10 mouse cellular contexts compared by ENCODE assay signal in genomic region chr7:126579172-126579571, GRCm38 (mm10). TPM values are rescaled to one million over a fixed set of nuclear protein-coding genes. Genes with fewer than 3 reads are reported as not detected.
DNase-seq lines count a peak whose midpoint lies in the region; ATAC-seq lines count a peak whose summit lies in the region.
"Had no signal": no experiment of that assay in that cellular context is flagged by ENCODE, and none has a peak within 500 bp of the region (broad histone marks: within the 10 kb centered on the region; RNA-seq: fewer than 3 reads in every experiment).

No protein-coding gene starts in this region.

- DNase-seq in gastrocnemius, adult 18-20 months (ENCODE audit: low spot score) = peak; percentile 19
- DNase-seq in gastrocnemius, postnatal 4 days (ENCODE audit: low spot score in 2 of 2) = no peak
- peak; percentile 87 for DNase-seq in midbrain, embryonic 11.5 days (ENCODE audit: low spot score, missing footprints)
- peak; percentile 57 for DNase-seq in ZHBTc4 (ENCODE audit: low read depth, low spot score)
- DNase-seq in kidney, adult 9 months = peak; percentile 79
- peak; percentile 34 to 51 for DNase-seq in natural killer cell, adult 2 months (ENCODE audit: low spot score in 2 of 2)
- no peak for DNase-seq in forebrain, embryonic 10.5 days (ENCODE audit: extremely low spot score, low spot score)

- H3K4me2 ChIP-seq in midbrain, embryonic 11.5 days = no peak overlapping the region
- H3K4me2 ChIP-seq in midbrain, embryonic 15.5 days = no peak overlapping the region

- no peak overlapping the region for H3K27ac ChIP-seq in midbrain, embryonic 11.5 days (ENCODE audit: low read depth, low read length)
- no peak overlapping the region for H3K27ac ChIP-seq in midbrain, embryonic 15.5 days
- no peak overlapping the region for H3K27ac ChIP-seq in forebrain, embryonic 10.5 days

- WGBS in midbrain, embryonic 11.5 days = 64% methylated on average over 8 of the region's 8 CpGs
- 60% methylated on average over 8 of the region's 8 CpGs for WGBS in midbrain, embryonic 15.5 days
- WGBS in forebrain, embryonic 10.5 days = 56% methylated on average over 8 of the region's 8 CpGs

- no peaks in the 10 kb centered on the region for H3K36me3 ChIP-seq in midbrain, embryonic 11.5 days (ENCODE audit: control insufficient read depth, insufficient read depth, low read length)
- no peaks in the 10 kb centered on the region; the same call in 1 of the 2 replicates for H3K36me3 ChIP-seq in midbrain, embryonic 15.5 days (replicated peaks)
- peaks cover 40% of the 10 kb centered on the region for H3K36me3 ChIP-seq in forebrain, embryonic 10.5 days (replicated peaks)

- ATAC-seq in midbrain, embryonic 11.5 days (ENCODE audit: low FRiP score) = no peak
- ATAC-seq in midbrain, embryonic 15.5 days (replicated peaks) = no peak

- H3K27me3 ChIP-seq in midbrain, embryonic 11.5 days (ENCODE audit: control insufficient read depth, insufficient read depth, low read length) = no peaks in the 10 kb centered on the region
- no peaks in the 10 kb centered on the region for H3K27me3 ChIP-seq in midbrain, embryonic 15.5 days (replicated peaks)
- peaks cover 3% of the 10 kb centered on the region; the same call in 1 of the 2 replicates for H3K27me3 ChIP-seq in forebrain, embryonic 10.5 days (ENCODE audit: poor library complexity, severe bottlenecking)

- H3K4me3 ChIP-seq in midbrain, embryonic 11.5 days (ENCODE audit: low read depth, low read length) = no peak overlapping the region
- no peak overlapping the region for H3K4me3 ChIP-seq in midbrain, embryonic 15.5 days
- H3K4me3 ChIP-seq in forebrain, embryonic 10.5 days = no peak overlapping the region

- H3K9ac ChIP-seq in midbrain, embryonic 11.5 days (ENCODE audit: low read length) = no peak overlapping the region
- H3K9ac ChIP-seq in midbrain, embryonic 15.5 days = no peak overlapping the region

- H3K9me3 ChIP-seq in midbrain, embryonic 11.5 days (ENCODE audit: control insufficient read depth, low read length) = no peaks in the 10 kb centered on the region
- H3K9me3 ChIP-seq in midbrain, embryonic 15.5 days = no peaks in the 10 kb centered on the region
- no peaks in the 10 kb centered on the region for H3K9me3 ChIP-seq in forebrain, embryonic 10.5 days

- H3K4me1 ChIP-seq in midbrain, embryonic 11.5 days (ENCODE audit: control insufficient read depth, insufficient read depth, low read length) = peaks cover 3% of the 10 kb centered on the region; the same call in 1 of the 2 replicates
- peaks cover 16% of the 10 kb centered on the region for H3K4me1 ChIP-seq in midbrain, embryonic 15.5 days
- peaks cover 19% of the 10 kb centered on the region for H3K4me1 ChIP-seq in forebrain, embryonic 10.5 days

RNA-seq across cellular contexts. Expression of gene Apobr, which starts 5.6 kb away (rescaled TPM):
- total RNA-seq in gastrocnemius, adult 18-20 months (2021) = under 1 TPM; 0.47 to 0.59 TPM
- 1 to 10 TPM in 1 of 2 experiments, under 1 TPM in 1; 0.83 to 1.4 TPM for total RNA-seq in gastrocnemius, postnatal 4 days (2021)
- 0.46 and 0.57 TPM in 2 replicates for polyA plus RNA-seq in midbrain, embryonic 11.5 days (2014; fragmentation: Nextera tagmentation; extraction: Ambion mirVana)
- polyA plus RNA-seq in midbrain, embryonic 15.5 days (2015; fragmentation: Nextera tagmentation; extraction: Ambion mirVana) = 0.32 and 0.38 TPM in 2 replicates
- polyA plus RNA-seq in forebrain, embryonic 10.5 days (2016; fragmentation: Nextera tagmentation; extraction: Ambion mirVana) = 0.67 and 0.79 TPM in 2 replicates

RNA-seq across cellular contexts. Expression of gene Cln3, which starts 6.4 kb away (rescaled TPM):
- total RNA-seq in gastrocnemius, adult 18-20 months (2021) = 10 to 100 TPM; 12.7 to 14.4 TPM
- total RNA-seq in gastrocnemius, postnatal 4 days (2021) = 10 to 100 TPM; 11.8 to 14.1 TPM
- 22.4 and 23.4 TPM in 2 replicates for polyA plus RNA-seq in midbrain, embryonic 11.5 days (2014; fragmentation: Nextera tagmentation; extraction: Ambion mirVana)
- 34.1 and 35.6 TPM in 2 replicates for polyA plus RNA-seq in midbrain, embryonic 15.5 days (2015; fragmentation: Nextera tagmentation; extraction: Ambion mirVana)
- 20.7 and 25.8 TPM in 2 replicates for polyA plus RNA-seq in forebrain, embryonic 10.5 days (2016; fragmentation: Nextera tagmentation; extraction: Ambion mirVana)

RNA-seq across cellular contexts. Expression of gene Eif3c, which starts 13.0 kb away (rescaled TPM):
- total RNA-seq in gastrocnemius, adult 18-20 months (2021) = 100 to 1,000 TPM; 167 to 171 TPM
- total RNA-seq in gastrocnemius, postnatal 4 days (2021) = 100 to 1,000 TPM; 181 to 184 TPM
- 189 and 198 TPM in 2 replicates for polyA plus RNA-seq in midbrain, embryonic 11.5 days (2014; fragmentation: Nextera tagmentation; extraction: Ambion mirVana)
- polyA plus RNA-seq in midbrain, embryonic 15.5 days (2015; fragmentation: Nextera tagmentation; extraction: Ambion mirVana) = 173 and 186 TPM in 2 replicates
- polyA plus RNA-seq in forebrain, embryonic 10.5 days (2016; fragmentation: Nextera tagmentation; extraction: Ambion mirVana) = 230 and 233 TPM in 2 replicates

RNA-seq across cellular contexts. Expression of gene Il27, which starts 15.6 kb away (rescaled TPM):
- total RNA-seq in gastrocnemius, adult 18-20 months (2021) = under 1 TPM in 1 of 2 experiments, not detected in 1; 0.31 TPM
- total RNA-seq in gastrocnemius, postnatal 4 days (2021) = not detected
- not detected in 2 replicates for polyA plus RNA-seq in midbrain, embryonic 11.5 days (2014; fragmentation: Nextera tagmentation; extraction: Ambion mirVana)
- polyA plus RNA-seq in midbrain, embryonic 15.5 days (2015; fragmentation: Nextera tagmentation; extraction: Ambion mirVana) = not detected in 2 replicates
- polyA plus RNA-seq in forebrain, embryonic 10.5 days (2016; fragmentation: Nextera tagmentation; extraction: Ambion mirVana) = not detected in 2 replicates
- total RNA-seq: left cerebral cortex, postnatal 14 days had no signal
- polyA plus RNA-seq: stomach, embryonic 14.5 days had no signal

RNA-seq across cellular contexts. Expression of gene Nupr1, which starts 51.5 kb away (rescaled TPM):
- total RNA-seq in gastrocnemius, adult 18-20 months (2021) = 1 to 10 TPM; 7.5 to 8.8 TPM
- total RNA-seq in gastrocnemius, postnatal 4 days (2021) = 10 to 100 TPM; 18.2 to 21.6 TPM
- polyA plus RNA-seq in midbrain, embryonic 11.5 days (2014; fragmentation: Nextera tagmentation; extraction: Ambion mirVana) = 2.8 and 3.4 TPM in 2 replicates
- polyA plus RNA-seq in midbrain, embryonic 15.5 days (2015; fragmentation: Nextera tagmentation; extraction: Ambion mirVana) = 11.5 and 13.0 TPM in 2 replicates
- polyA plus RNA-seq in forebrain, embryonic 10.5 days (2016; fragmentation: Nextera tagmentation; extraction: Ambion mirVana) = 1.3 and 2.0 TPM in 2 replicates

Comparison
In these comparisons a context has a peak if more than half of its experiments do, and no peak if none do; other contexts are left out.
1. DNase-seq: peak in gastrocnemius, adult 18-20 months (single experiment), midbrain, embryonic 11.5 days (single experiment), ZHBTc4 (single experiment), kidney, adult 9 months (single experiment) and natural killer cell, adult 2 months (2 of 2); none in gastrocnemius, postnatal 4 days (0 of 2) and forebrain, embryonic 10.5 days (single experiment).